Mouse (Mus musculus): Measurements from ENCODE around the gene Heyl.

- TF ChIP-seq CTCF (IDR thresholded peaks at IDR 0.05): no peak
- no peak; the same call in 1 of the 2 replicates for TF ChIP-seq POLR2A (IDR thresholded peaks at IDR 0.05; ENCODE audit: insufficient read depth, low read depth, low read length)
- peak; percentile 4; the same call in 1 of the 2 replicates for TF ChIP-seq EP300 (IDR thresholded peaks at IDR 0.05; ENCODE audit: insufficient read depth, low read depth, low read length)
Observed at GRCm38 (mm10) chr4:123237386-123238266, 4.3 kb downstream of the Heyl start.
